8 mouse cellular contexts compared by ENCODE assay signal in the genomic region with DNA sequence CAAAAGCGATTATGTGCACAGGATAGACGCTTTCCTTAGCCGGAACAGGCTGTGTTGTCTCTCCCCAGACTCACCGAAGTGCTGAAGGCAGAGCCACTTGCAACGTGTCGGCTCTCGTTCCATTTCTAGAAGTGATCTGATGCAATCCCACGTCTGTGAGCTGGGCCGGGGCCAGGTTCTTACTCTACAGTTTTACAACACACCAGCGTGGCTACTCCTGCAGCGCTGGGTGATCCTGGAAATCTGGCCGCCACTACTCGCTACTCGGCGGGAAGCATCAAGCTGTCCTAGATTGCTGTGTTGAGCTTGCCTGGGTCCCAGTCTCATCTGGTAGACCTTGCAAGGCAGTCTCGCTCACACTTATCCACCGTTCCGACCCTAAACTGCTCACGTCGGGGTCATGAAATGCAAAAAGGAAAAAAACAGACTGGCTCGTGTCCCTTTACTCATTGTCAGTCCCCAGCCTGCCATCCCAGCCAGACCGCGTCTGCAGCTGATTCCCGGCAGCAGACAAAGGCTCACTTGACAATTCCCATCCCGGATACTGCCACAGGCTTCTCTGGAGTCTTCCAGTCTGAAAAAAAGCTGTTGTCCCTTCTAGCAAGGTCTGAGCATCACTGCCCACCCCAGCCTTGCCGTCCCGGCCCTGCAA. TPM values are rescaled to one million over a fixed set of nuclear protein-coding genes. Genes with fewer than 3 reads are reported as not detected.
DNase-seq lines count a peak whose midpoint lies in the region; ATAC-seq lines count a peak whose summit lies in the region.

No protein-coding gene starts in this region.

- H3K27me3 ChIP-seq in intestine, embryonic 14.5 days (replicated peaks; ENCODE audit: control insufficient read depth, insufficient read depth, low read length) = peaks cover 4% of the 10 kb centered on the region; the same call in 1 of the 2 replicates
- no peaks in the 10 kb centered on the region for H3K27me3 ChIP-seq in stomach, embryonic 14.5 days (ENCODE audit: control insufficient read depth, insufficient read depth, low read length)

- H3K4me2 ChIP-seq in intestine, embryonic 14.5 days (ENCODE audit: low read length) = peak overlapping the region; percentile 96
- H3K4me2 ChIP-seq in stomach, embryonic 14.5 days (replicated peaks; ENCODE audit: low read depth, low read length) = peak overlapping the region; percentile 94

- ATAC-seq in intestine, embryonic 14.5 days (replicated peaks; ENCODE audit: low FRiP score, low TSS enrichment, low read depth) = peak; percentile 44
- ATAC-seq in stomach, embryonic 14.5 days (ENCODE audit: insufficient number of reproducible peaks, insufficient read depth, low FRiP score, low read depth) = 0 out of 2 replicates have a peak, but pooled peaks have one; percentile 24

- H3K36me3 ChIP-seq in intestine, embryonic 14.5 days (ENCODE audit: control insufficient read depth, insufficient read depth, low read length) = no peaks in the 10 kb centered on the region
- no peaks in the 10 kb centered on the region for H3K36me3 ChIP-seq in stomach, embryonic 14.5 days (ENCODE audit: control insufficient read depth, insufficient read depth, low read length)

- intact Hi-C loops in gastrocnemius, postnatal 36 days (cut with DNase I) = no loop called here
- intact Hi-C loops in left cerebral cortex, postnatal 4 days (cut with DNase I) = no loop called here

- WGBS in intestine, embryonic 14.5 days = 3% methylated on average over 27 of the region's 27 CpGs
- WGBS in stomach, embryonic 14.5 days = 4% methylated on average over 27 of the region's 27 CpGs

- H3K4me1 ChIP-seq in intestine, embryonic 14.5 days (replicated peaks; ENCODE audit: control insufficient read depth, insufficient read depth, low read length) = no peaks in the 10 kb centered on the region; the same call in 1 of the 2 replicates
- H3K4me1 ChIP-seq in stomach, embryonic 14.5 days (ENCODE audit: control insufficient read depth, insufficient read depth, low read length) = no peaks in the 10 kb centered on the region

- H3K9ac ChIP-seq in intestine, embryonic 14.5 days (ENCODE audit: low read length) = peak overlapping the region; percentile 22
- peak overlapping the region; percentile 25; the same call in 1 of the 2 replicates for H3K9ac ChIP-seq in stomach, embryonic 14.5 days (replicated peaks; ENCODE audit: low read depth, low read length)

- H3K27ac ChIP-seq in intestine, embryonic 14.5 days (ENCODE audit: low read depth) = no peak overlapping the region
- H3K27ac ChIP-seq in stomach, embryonic 14.5 days (ENCODE audit: low read length) = no peak overlapping the region

- H3K9me3 ChIP-seq in intestine, embryonic 14.5 days (ENCODE audit: control insufficient read depth, low read length) = no peaks in the 10 kb centered on the region
- H3K9me3 ChIP-seq in stomach, embryonic 14.5 days (ENCODE audit: control insufficient read depth, low read depth, low read length) = no peaks in the 10 kb centered on the region

- DNase-seq in kidney, adult 11 months = peak; percentile 9
- no peak for DNase-seq in kidney, adult 9 months
- peak; percentile 56 for DNase-seq in embryo, embryonic 11 days
- DNase-seq in gastrocnemius, postnatal 36 days = peak; percentile 65
- peak; percentile 80 for DNase-seq in intestine, embryonic 14.5 days (ENCODE audit: low spot score)
- DNase-seq in left cerebral cortex, postnatal 4 days = peak; percentile 62
- peak; percentile 11 for DNase-seq in mesoderm, embryonic 11.5 days (ENCODE audit: low read depth, low spot score)

- H3K4me3 ChIP-seq in intestine, embryonic 14.5 days (ENCODE audit: low read depth, low read length) = peak overlapping the region; percentile 45
- peak overlapping the region; percentile 33 for H3K4me3 ChIP-seq in stomach, embryonic 14.5 days (ENCODE audit: low read depth, low read length)

RNA-seq across cellular contexts. Expression of gene Aldh1l2, which starts 0.6 kb away (rescaled TPM):
- total RNA-seq in gastrocnemius, postnatal 36 days (2021) = 1 to 10 TPM; 4.8 to 7.3 TPM
- 1.8 and 2.2 TPM in 2 replicates for polyA plus RNA-seq in intestine, embryonic 14.5 days (2014; fragmentation: Nextera tagmentation; extraction: Ambion mirVana)
- total RNA-seq in left cerebral cortex, postnatal 4 days (2021) = 10 to 100 TPM; 33.6 to 33.9 TPM
- 2.2 and 2.3 TPM in 2 replicates for polyA plus RNA-seq in stomach, embryonic 14.5 days (2014; fragmentation: Nextera tagmentation; extraction: Ambion mirVana)

RNA-seq across cellular contexts. Expression of gene Washc4, which starts 10.2 kb away (rescaled TPM):
- total RNA-seq in gastrocnemius, postnatal 36 days (2021) = 1 to 10 TPM; 8.8 to 9.3 TPM
- 39.5 and 42.2 TPM in 2 replicates for polyA plus RNA-seq in intestine, embryonic 14.5 days (2014; fragmentation: Nextera tagmentation; extraction: Ambion mirVana)
- 10 to 100 TPM; 26.1 to 27.0 TPM for total RNA-seq in left cerebral cortex, postnatal 4 days (2021)
- polyA plus RNA-seq in stomach, embryonic 14.5 days (2014; fragmentation: Nextera tagmentation; extraction: Ambion mirVana) = 36.1 and 42.7 TPM in 2 replicates

Comparison
In these comparisons a context has a peak if more than half of its experiments do, and no peak if none do; other contexts are left out.
1. RNA of gene Aldh1l2, which starts 0.6 kb away (total RNA-seq): 33.6 to 33.9 TPM in left cerebral cortex, postnatal 4 days; 4.8 to 7.3 TPM in gastrocnemius, postnatal 36 days; every median in the first group is over 4 times any median in the second.